Mouse (Mus musculus) spleen, adult 18-20 months (tissue): ENCODE measurements around the gene Ostm1.
A peak's percentile ranks its signal among the peaks of the same experiment; 100 is the strongest.

Experiments
- DNase-seq, 2 experiments: peaks; one replicate each; pipeline ENCODE4 v3.0.0; 2022; ENCODE audit warnings: mixed read lengths in 2 of 2

Ostm1 gene

DNA sequence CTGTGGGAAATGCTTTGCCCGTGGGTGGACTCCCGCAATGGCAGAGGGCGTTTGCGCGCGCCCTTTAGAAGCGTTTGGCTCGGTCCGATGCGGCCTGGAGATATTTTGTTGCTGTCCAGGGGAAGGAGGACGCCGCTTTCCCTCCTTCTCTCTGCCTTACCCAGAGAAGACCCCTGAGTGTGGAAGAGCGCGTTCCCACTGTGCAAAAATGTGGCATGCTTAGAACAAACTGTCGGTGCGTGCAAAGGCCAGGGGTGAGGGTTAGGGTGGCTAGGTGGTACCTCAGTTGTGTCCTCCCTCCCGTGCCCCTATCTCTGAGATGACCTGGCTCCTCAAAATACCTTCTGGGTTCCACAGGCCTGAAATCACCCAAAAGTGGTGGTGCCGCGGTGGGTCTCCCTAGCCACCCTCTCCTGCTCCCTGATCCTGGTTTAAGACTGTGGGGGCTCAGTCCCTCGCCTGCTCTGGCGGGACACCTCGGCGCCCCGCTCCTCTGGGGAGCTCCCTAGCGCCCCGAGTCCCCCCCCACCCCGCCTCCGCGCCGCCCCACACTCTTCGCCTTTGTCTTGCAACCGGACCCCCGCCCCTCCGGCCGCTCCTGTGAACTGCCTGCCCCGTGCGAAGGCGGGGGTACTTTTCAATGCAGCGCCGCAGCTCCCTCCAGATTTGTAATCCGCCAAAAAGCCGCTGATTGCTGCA lies 48.3 kb downstream of the Ostm1 start:
- peak in 1 of 2 experiments; percentile 5 for DNase-seq

DNA sequence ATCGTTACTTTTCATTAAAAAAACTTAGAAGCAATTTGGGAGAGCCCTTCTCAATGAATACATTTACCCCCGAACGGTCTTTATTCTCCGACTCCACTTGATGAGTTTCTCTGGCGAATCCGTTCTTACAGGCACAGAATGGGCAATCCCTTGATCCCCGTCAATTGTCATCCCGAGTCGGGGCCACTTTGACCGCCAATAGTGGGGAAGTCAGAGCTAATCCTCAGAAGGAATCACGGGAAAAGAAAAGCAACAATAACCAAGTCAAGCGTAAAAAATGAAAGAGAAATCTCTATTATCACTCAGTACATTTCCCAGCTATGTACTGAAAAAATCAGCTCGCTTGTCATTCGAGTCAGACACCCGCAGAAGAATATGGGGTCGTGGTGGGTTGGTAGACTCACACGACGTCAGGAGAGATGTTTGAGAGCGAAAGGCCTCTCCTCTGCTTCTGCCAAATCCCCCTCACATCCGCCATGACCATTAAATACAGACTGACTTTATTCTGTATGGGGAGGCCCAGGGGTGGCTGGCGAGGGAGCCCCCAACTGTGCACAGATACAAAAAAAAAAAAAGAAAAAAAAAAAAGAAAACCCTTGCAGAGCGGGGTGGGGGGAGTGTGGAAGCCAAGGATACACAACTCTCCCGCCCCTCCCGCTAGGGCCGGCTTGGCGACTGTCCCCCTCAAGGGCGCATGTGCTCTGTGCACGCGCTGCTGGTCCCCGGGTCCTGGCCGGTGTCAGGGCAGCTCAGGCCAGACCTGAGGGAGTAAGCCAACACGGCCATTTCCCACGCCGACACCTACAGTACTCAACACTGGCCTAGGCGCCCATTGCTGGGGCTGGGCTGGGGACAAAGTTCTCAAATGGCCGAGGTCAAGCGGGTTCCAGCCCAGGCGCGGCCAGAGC lies 49.1 kb downstream of the Ostm1 start:
- DNase-seq, result peak in 1 of 2 experiments; percentile 11

DNA sequence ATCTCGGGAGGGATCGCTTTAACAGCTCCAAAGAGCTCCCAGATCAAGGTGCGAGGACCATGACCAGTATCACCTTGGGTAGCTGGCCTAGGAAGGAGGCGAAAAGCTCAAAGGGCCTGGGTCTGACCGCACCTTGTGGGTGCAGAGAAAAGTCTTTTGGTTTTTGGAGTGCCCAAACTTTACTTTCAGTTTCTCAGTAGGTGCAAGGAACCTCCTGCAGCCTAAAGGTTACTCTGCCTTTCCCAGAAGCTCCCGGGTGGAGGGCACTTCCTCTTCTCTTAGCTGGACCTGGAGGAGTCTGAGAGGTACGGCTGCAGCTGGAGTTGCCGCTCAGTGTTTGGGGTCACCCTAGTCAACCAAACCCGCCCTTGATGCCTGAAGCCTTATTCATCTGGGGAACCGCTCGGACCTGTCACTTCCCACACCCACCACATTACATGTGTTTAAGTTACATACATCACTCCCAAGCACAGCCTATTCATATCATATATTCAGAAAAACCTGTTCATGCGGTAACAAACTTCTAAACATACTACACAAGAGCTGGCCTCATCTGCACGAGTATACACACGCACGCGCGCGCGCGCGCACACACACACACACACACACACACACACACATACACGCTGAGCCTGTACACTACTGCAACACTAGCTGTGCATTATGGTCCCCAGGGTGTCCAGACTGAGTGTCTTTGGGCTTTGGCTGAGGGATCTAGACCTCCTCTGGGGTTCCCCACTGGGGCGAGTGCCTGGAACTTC lies 49.9 kb downstream of the Ostm1 start:
- peak in 1 of 2 experiments; percentile 16 for DNase-seq

DNA sequence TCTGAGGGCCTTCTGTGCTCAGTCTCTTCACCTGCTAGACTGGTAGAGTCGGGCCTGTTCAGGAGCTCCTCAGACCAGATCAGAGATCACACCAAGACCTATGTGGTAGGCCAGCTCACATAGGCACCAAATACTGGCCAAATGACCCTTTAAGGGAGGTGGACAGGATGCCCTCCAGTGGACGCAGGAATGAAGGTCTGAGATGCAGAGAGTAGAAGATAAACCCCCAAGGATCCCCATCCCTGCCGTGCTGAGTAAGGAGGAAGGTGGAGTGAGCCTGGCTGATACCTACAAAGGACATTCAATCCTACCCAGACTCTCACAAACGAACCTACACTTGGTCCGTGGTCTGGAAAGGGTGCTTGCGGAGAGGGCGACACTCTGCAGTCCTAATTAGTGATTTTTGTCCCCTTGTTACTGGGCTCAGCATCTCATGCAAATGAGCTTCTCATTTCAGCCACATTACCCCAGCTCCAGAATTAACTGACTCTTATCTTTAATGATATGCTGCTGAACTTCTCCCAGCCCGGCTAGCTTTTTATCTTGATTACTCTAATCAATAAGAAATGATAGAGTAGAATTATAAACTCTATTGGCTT lies 50.6 kb downstream of the Ostm1 start:
- no peak for DNase-seq

DNA sequence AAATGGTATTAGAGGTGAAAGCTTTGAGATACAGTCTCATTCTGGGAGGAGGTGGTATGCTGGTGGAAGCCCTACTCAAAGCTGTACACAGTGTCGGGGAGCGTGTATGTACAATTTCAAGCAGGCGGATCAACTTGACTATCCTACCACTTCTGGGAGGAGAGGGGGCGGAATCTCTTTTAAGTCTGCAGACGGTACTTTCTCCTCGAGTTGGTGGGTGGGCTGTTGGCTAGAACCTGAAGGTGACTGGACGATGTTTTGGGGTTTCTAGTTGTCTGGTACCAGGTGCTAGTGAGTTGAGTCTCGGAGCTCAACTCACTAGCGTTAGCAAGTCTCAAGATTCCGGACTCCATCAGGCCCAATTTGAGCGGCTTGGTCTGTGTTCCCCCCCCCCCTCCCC lies 51.4 kb downstream of the Ostm1 start:
- DNase-seq, result no peak

DNA sequence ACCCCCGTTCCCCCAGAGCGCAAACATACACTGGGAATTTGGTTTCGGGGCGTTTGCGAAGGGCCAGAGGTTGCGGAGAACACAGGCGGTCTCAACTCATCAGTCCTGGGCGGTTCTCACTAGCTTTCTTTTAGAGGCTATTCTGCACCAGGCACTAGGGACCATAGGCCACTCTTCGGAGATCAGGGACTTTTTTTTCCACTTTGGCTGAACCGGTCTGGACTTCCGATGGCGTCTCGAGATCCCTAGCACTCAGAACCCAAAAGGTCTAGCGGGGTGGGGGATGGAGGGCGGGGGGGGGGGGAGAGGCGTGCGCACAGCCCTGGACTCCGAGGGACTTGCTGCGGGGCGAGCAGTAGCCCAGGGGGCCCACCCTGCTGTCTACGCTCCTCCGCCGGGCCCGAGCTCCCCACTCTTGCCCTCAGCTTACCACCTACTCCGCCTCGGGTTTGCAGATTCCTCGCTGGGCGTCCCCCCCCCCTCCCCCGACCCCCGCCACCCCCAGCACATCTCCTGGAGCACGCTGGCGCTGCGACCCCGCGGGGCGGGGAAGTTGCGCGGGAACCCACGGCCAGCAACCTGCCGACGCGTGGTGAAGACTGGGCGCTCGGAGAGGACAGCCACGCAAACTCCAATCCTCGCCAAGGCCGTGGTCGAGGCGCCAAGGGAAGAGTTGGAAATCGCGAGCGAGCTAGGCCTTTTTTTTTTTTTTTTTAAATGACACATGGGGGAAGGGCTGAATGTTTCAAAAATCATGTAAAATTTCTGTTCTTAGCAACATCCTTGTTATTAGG lies 52.1 kb downstream of the Ostm1 start:
- no peak for DNase-seq

DNA sequence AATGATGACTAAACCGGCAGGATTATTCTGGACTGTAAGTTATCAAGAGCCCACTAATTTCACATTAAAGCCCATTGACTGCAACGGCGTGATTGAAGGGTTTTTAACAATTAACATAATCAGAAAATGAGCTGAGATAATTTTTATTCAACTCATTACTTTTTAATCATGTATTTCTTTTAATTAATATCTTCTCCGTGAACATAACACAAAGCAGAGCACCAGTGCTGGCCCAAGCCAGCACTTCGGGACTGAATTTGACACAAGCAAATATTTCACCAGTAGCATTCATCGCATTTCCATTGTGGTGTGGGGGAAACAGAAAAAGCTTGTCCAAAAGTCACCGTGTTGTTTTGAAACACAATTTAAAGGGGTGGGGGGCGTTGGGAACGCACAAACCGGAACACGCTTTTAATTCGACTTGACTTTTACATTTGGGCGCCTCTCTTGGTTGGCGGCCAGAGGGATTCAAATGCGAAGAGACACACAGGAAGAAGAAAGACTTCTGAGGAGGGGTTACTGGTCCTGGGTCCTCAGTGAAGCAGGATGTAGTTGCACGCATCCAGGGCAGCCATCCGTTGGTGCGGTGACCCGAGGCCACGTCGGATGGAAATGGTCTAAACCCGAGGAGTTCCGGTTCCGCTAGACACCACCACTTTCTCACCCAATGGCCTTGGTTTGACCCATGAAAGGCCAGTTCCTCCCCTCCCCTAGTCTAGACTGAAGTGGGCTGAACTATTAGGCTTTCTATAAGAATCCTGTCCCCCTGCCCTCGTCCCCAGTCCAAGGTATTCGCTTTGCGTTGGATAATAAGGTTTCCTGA lies 52.9 kb downstream of the Ostm1 start:
- peak in 1 of 2 experiments; percentile 22 for DNase-seq

DNA sequence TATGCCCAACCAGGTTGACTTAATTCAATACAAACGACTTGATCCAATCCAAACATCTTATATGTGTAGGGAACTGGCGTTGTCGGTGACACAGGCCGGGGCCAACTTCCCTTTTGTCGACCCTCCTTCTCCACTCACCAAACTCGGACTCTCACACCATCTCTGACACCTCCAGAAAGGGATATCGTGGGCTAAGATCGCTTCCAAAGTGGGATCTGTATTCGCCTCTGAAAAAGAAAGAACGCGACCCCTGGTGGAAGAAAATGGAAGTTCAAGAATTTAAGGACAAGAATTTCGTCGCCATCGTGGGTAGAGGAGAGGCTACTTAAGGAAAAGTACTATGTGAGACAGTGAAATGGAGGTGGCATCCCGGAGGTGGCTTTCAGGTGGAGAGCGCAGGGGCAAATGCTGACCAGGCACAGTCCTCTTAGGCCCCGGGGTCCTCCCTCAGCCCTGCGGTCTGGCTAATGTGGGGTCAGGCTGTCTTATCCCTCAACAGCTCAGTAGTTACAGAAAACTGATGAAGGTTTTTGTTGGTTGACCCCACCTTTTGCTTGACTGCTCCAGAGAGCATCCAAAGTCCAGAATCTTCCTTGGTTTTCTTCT lies 53.7 kb downstream of the Ostm1 start:
- peak in 1 of 2 experiments; percentile 26 for DNase-seq

DNA sequence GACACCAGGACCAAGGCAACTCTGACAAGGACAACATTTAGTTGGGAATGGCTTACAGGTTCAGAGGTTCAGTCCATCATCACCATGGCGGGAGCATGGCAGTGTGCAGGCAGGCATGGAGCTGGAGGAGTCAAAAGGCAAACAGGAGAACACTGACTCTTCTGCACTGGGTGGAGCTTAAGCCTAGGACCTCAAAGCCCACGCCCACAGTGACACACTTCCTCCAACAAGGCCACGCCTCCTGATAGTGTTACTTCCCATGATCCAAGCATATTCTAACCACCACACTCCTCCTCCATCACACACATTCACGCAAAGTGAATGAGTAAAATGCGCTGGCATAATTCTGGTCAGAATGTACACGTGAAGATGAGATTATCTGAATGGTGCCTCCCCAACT lies 56.2 kb downstream of the Ostm1 start:
- DNase-seq, result no peak

DNA sequence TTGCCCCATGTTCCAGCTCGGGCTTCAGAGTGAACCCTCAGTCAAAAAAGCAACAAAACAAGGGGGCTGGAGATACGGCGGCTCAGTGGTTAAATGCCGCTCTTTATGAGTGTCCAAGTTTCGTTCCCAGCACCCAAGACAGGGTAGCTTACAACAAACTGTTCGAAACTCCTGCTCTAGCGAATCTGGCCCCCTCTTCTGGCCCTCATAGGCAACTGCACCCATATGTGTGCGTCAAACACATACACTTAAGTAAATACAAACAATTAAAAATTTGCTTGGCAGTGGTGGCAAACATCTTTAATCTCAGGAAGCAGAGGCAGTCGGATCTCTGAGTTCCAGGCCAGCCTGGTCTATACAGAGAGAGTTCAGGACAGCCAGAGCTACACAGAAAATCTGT lies 60.0 kb downstream of the Ostm1 start:
- no peak for DNase-seq

DNA sequence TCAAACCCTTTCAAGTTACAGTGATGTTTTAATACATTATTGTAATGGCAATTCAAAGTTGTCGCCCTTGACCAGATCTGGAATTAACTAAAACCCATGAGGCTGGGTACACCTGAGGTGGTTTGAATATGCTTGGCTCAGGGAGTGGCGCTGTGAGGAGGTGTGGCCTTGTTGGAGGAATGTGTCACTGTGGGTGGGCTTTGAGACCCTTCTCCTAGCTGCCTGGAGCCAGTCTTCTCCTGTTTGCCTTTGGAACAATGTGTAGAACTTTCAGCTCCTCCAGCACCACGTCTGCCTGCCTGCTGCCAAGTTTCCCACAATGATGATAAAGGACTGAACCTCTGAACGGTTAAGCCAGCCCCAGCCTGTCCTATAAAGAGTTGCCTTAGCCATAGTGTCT lies 62.7 kb downstream of the Ostm1 start:
- DNase-seq, result no peak

DNA sequence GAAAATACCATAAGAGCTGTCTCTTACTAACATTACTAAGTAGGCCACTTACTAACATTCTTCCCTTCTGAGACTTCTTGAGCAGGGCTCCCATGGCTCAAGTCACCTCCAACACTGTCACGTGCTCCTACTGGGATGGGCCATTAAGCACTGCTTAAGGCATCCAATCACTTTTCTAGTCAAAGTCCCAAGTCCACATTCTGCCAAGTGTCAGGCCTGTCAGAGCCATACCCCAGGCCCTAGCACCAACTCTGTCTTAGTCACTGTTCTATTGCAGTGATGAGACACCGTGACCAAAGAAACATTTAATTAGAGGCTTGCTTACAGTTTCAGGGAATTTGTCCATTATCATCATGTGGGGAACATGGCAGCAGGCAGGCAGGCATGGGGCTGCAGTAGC lies 78.3 kb downstream of the Ostm1 start:
- no peak for DNase-seq

DNA sequence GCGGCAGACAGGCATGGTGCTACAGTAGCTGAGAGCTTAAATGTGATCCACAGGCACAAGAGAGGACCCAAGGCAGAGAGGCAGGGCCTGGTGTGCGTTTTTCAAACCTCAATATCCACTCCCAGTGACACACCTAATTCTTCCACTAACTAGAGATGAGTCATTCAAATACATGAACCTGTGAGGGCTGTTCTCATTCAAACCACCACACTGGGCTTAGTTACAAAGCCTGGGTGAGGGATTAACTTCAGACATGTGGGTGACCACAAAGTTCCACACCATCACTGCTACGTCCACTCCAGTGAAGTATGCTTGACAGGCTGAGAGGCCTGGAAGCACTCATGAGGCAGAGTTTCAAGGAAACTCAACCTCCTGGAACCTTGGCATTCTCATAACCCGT lies 86.3 kb downstream of the Ostm1 start:
- DNase-seq, result no peak

DNA sequence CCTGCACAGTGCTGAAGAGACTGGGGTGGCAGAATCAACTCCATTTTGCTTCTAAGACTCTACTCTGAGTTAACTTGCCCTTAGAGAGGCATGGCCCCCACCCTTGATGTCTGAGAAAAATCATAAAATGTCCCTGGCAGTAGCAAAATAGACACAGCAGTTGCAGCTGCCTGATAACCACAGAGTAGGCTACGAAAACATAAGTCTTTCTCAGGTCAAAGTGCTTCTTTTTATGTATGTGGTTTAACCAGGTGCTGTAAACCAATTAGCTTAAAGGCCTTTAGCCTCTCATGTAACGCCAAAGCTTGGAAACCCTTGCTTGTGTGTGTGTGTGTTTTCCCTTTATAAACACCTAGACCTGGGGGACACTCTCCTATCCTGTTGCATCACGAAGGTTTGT lies 89.2 kb downstream of the Ostm1 start:
- no peak for DNase-seq

DNA sequence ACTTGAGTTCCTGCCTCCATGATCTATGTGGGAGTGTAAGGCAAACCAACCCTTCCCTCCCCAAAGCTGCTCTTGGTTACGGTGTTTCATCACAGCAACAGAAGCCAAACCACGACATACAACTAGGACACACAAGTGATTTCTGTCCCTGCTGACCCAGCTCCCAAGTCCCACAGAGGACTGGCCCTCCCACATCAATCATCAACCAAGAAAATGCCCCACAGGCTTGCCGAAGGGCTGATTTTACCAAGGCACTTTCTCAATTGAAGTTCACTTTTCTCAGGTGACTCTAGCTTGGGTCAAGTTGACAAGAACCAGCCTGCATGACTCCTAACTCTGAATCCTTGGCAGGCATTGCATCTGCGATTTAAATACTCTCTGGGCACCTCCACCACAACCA lies 91.9 kb downstream of the Ostm1 start:
- no peak for DNase-seq

DNA sequence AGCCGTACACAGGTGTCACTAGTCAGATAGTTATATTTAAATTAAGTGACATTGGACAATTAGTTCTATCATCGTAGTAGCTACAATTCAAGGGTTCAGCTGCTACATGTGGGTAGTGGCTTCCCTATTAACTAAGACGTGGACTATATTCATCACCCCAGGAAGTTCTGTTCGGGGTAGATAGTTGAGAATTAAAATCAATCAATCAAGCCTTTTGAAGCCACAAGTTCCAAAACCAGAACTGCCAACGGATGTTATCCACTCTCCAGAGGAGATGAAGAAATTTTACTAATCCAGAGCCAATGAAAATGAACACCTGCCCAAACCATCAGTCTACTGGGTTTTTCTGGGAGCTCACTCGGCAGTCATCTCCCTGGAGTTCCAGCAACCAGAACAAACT lies 94.7 kb downstream of the Ostm1 start:
- DNase-seq, result no peak

DNA sequence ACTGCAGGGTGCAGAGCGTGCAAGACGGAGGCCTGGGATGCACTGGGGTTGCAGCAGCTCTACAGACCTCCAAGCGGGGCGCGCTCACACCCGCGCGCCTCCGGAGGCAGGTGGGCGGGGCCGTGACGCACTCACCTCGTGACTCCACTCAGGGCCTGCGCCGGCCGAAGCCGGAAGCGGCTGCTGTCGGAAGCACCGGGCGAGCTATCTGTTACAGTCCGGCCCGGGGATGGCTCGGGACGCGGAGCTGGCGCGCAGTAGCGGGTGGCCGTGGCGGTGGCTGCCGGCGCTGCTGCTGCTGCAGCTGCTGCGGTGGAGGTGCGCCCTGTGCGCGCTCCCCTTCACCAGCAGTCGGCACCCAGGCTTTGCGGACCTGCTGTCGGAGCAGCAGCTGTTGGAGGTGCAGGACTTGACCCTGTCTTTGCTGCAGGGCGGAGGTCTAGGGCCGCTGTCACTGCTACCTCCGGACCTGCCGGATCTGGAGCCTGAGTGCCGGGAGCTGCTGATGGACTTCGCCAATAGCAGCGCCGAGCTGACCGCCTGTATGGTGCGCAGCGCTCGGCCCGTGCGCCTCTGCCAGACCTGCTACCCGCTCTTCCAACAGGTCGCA lies 95.2 kb downstream of the Ostm1 start:
- DNase-seq, result peak; percentile 87 to 92

DNA sequence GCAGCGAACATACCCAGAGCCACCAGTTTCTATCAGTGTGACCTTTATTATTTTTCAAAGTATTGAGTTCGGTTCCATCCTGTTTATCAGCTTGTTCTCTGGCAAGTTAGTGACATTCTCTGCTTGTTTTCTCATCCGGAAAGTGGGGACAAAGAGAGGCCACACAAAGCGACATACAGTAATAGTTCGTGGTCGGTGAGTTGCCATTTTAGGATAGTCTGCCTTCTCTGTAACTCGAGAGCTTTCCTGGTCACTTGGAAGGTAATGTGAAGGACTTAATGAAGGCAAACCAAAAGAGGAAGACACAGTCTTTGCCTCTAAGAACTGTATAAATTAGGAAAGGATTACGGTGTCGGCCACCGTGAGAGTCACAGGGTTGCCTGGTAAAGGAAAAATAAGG lies 96.0 kb downstream of the Ostm1 start:
- no peak for DNase-seq

DNA sequence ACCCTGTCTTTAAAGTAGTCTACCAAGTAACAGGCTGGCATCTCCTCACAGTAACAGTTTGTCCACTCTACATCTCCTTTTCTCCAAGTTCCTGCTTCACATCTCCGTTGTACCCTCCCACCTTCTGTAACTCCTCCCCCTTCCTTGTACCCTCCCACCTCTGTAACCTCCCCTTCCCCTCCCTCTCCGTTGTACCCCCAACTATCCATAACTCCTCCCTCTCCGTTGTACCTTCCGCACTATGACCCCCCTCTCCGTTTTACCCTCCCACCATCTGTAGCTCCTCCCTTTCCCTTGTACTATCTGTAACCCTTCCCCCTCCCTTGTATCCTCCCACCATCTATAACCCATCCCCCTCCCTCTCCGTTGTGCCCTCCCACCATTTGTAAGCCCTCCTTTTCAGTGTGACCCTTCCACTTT lies 97.0 kb downstream of the Ostm1 start:
- DNase-seq, result no peak

DNA sequence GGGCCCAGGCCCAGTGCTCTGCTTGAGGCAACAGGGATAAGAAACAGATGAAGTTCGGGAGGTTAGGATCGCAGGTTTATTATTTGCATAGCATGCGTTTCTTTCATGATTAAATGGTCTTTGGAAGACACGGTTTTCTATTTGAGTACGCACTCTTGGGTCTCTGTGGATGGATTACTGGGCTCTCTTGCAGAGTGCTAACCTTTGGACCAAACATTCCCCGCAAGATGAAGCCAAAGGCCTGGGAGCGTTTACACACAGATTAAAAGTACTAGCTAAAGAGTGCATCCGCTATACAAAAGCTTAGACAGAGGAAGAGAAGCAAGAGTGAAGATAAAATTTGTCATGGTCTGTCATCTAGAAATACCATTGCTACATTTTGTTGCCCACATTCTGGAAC lies 98.8 kb downstream of the Ostm1 start:
- DNase-seq, result no peak
